In the genomic region with DNA sequence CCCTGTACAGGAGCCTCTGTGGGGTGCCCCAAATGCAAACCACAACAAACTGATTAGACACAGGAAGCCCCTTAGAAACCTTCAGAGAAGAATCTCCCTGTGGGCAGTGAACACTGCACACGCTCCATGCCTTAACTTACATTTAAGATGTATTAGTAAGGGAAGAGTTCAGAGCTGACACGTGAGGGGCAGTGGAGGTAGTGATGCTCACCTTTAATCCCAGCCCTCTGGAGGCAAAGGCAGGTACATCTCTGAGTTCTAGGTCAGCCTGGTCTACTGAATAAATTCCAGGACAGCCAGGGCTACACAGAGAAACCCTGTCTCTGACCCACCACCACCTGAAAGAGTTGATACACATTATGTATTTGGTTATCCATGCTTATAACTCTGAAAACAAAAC, we compare ENCODE assay signal across 32 mouse cellular contexts. TPM values are rescaled to one million over a fixed set of nuclear protein-coding genes. Genes with fewer than 3 reads are reported as not detected.
A peak's percentile ranks its signal among the peaks of the same experiment; 100 is the strongest.
DNase-seq lines count a peak whose midpoint lies in the region; ATAC-seq and TF ChIP-seq lines count a peak whose summit lies in the region.
"Had no signal": no experiment of that assay in that cellular context is flagged by ENCODE, and none has a peak within 500 bp of the region (broad histone marks: within the 10 kb centered on the region; RNA-seq: fewer than 3 reads in every experiment).

No protein-coding gene starts in this region.

- in situ Hi-C loops in ES-E14 (cut with MboI; ENCODE audit: low sequenced_read_pairs in 2 of 2, unreplicated experiment in 2 of 2) = no loop called here

- H3K9ac ChIP-seq in midbrain, embryonic 11.5 days (ENCODE audit: low read length) = no peak overlapping the region
- H3K9ac ChIP-seq in midbrain, embryonic 15.5 days = no peak overlapping the region
- H3K9ac ChIP-seq in ES-Bruce4 (ENCODE audit: low read depth, poor library complexity, severe bottlenecking) (no peak overlapping the region), ES-E14 (ENCODE audit: insufficient read depth, low read depth, low read length, poor library complexity, severe bottlenecking) (peak overlapping the region; percentile 11; the same call in 1 of the 2 replicates)
- H3K9ac ChIP-seq in liver, embryonic 12.5 days = no peak overlapping the region
- H3K9ac ChIP-seq: embryonic facial prominence, embryonic 13.5 days; embryonic facial prominence, embryonic 15.5 days; forebrain, embryonic 12.5 days; forebrain, postnatal 0 days had no signal

- no peak for TF ChIP-seq POLR2A in ES-Bruce4 (IDR thresholded peaks at IDR 0.05; ENCODE audit: insufficient read depth, low read length)

- H3K27me3 ChIP-seq in midbrain, embryonic 11.5 days (ENCODE audit: control insufficient read depth, insufficient read depth, low read length) = peaks cover 12% of the 10 kb centered on the region
- H3K27me3 ChIP-seq in midbrain, embryonic 15.5 days (replicated peaks) = peaks cover 16% of the 10 kb centered on the region; the same call in 1 of the 2 replicates
- H3K27me3 ChIP-seq in ES-Bruce4 (ENCODE audit: control insufficient read depth, insufficient read depth, low read length, poor library complexity, severe bottlenecking) = no peaks in the 10 kb centered on the region
- H3K27me3 ChIP-seq in liver, embryonic 12.5 days (replicated peaks) = peaks cover 33% of the 10 kb centered on the region
- H3K27me3 ChIP-seq: CH12.LX had no signal

- H3K4me3 ChIP-seq in midbrain, embryonic 11.5 days (ENCODE audit: low read depth, low read length) = no peak overlapping the region
- no peak overlapping the region for H3K4me3 ChIP-seq in midbrain, embryonic 15.5 days
- H3K4me3 ChIP-seq in ES-Bruce4 (ENCODE audit: low read depth, low read length) (no peak overlapping the region), ES-E14 (ENCODE audit: insufficient read depth in 1 of 2, low read depth in 1 of 2, low read length in 2 of 2, poor library complexity in 1 of 2, severe bottlenecking in 1 of 2) (no peak overlapping the region)
- no peak overlapping the region for H3K4me3 ChIP-seq in liver, embryonic 12.5 days
- H3K4me3 ChIP-seq: embryonic facial prominence, embryonic 13.5 days; embryonic facial prominence, embryonic 15.5 days; erythroblast, embryonic 14.5 days; forebrain, embryonic 10.5 days; forebrain, embryonic 12.5 days had no signal

- no peaks in the 10 kb centered on the region for H3K9me3 ChIP-seq in midbrain, embryonic 11.5 days (ENCODE audit: control insufficient read depth, low read length)
- no peaks in the 10 kb centered on the region for H3K9me3 ChIP-seq in midbrain, embryonic 15.5 days
- H3K9me3 ChIP-seq in ES-Bruce4 (replicated peaks; ENCODE audit: control insufficient read depth, insufficient read depth, low read length, poor library complexity, severe bottlenecking) (no peaks in the 10 kb centered on the region; the same call in 1 of the 2 replicates), ES-E14 (ENCODE audit: control insufficient read depth, insufficient read depth, low read depth, low read length) (no peaks in the 10 kb centered on the region)
- no peaks in the 10 kb centered on the region for H3K9me3 ChIP-seq in liver, embryonic 12.5 days (replicated peaks)
- H3K9me3 ChIP-seq: embryonic facial prominence, embryonic 13.5 days; embryonic facial prominence, embryonic 15.5 days; forebrain, embryonic 10.5 days; forebrain, embryonic 12.5 days had no signal

- no peak overlapping the region for H3K27ac ChIP-seq in midbrain, embryonic 11.5 days (ENCODE audit: low read depth, low read length)
- no peak overlapping the region for H3K27ac ChIP-seq in midbrain, embryonic 15.5 days
- H3K27ac ChIP-seq in ES-Bruce4 (ENCODE audit: insufficient read depth, low read length) (peak overlapping the region; percentile 99), ES-E14 (ENCODE audit: insufficient read depth, low read depth, low read length, poor library complexity, severe bottlenecking) (peak overlapping the region; percentile 71)
- no peak overlapping the region for H3K27ac ChIP-seq in liver, embryonic 12.5 days
- H3K27ac ChIP-seq: embryonic facial prominence, embryonic 13.5 days; embryonic facial prominence, embryonic 15.5 days; forebrain, embryonic 10.5 days; forebrain, embryonic 12.5 days had no signal

- no peak for TF ChIP-seq CTCF in ES-Bruce4 (IDR thresholded peaks at IDR 0.05; ENCODE audit: low read depth, low read length)

- DNase-seq in midbrain, embryonic 11.5 days (ENCODE audit: low spot score, missing footprints) = peak; percentile 41
- DNase-seq in ES-E14 (ENCODE audit: low read depth, low spot score) (no peak), ZHBTc4 (ENCODE audit: low read depth, low spot score) (peak; percentile 61)
- no peak for DNase-seq in left cerebral cortex, postnatal 10 days (ENCODE audit: extremely low spot score in 1 of 2, low spot score in 2 of 2)
- no peak for DNase-seq in adrenal gland, postnatal 25 days
- DNase-seq: adrenal gland, adult 8-10 months; adrenal gland, postnatal 14 days; cerebellum, adult 11 months; cerebellum, adult 18-20 months; cerebellum, adult 8-10 months; cerebellum, adult 9-11 months; cerebellum, postnatal 14 days; cerebellum, postnatal 36 days; embryo, embryonic 11 days; forebrain, postnatal 0 days had no signal

- WGBS in midbrain, embryonic 11.5 days = 44% methylated on average over 2 of the region's 2 CpGs
- WGBS in midbrain, embryonic 15.5 days = 41% methylated on average over 2 of the region's 2 CpGs
- 46% methylated on average over 2 of the region's 2 CpGs for WGBS in liver, embryonic 12.5 days (ENCODE audit: insufficient replicate concordance)

- H3K4me2 ChIP-seq in midbrain, embryonic 11.5 days = no peak overlapping the region
- H3K4me2 ChIP-seq in midbrain, embryonic 15.5 days = no peak overlapping the region
- no peak overlapping the region for H3K4me2 ChIP-seq in liver, embryonic 12.5 days
- H3K4me2 ChIP-seq: embryonic facial prominence, embryonic 13.5 days; embryonic facial prominence, embryonic 15.5 days; forebrain, embryonic 12.5 days had no signal

- no peaks in the 10 kb centered on the region for H3K4me1 ChIP-seq in midbrain, embryonic 11.5 days (ENCODE audit: control insufficient read depth, insufficient read depth, low read length)
- H3K4me1 ChIP-seq in midbrain, embryonic 15.5 days = no peaks in the 10 kb centered on the region
- peaks cover 6% of the 10 kb centered on the region for H3K4me1 ChIP-seq in ES-Bruce4 (ENCODE audit: control insufficient read depth, insufficient read depth, low read length)
- peaks cover 15 to 19% of the 10 kb centered on the region in 2 experiments for H3K4me1 ChIP-seq in ES-E14 (ENCODE audit: control insufficient read depth in 2 of 2, insufficient read depth in 2 of 2, low read length in 2 of 2, poor library complexity in 1 of 2)
- H3K4me1 ChIP-seq in liver, embryonic 12.5 days = no peaks in the 10 kb centered on the region
- H3K4me1 ChIP-seq: embryonic facial prominence, embryonic 15.5 days; forebrain, embryonic 12.5 days had no signal

- intact Hi-C loops in left cerebral cortex, postnatal 10 days (cut with DNase I) = no loop called here

- TF ChIP-seq EP300 in ES-Bruce4 (IDR thresholded peaks at IDR 0.05; ENCODE audit: insufficient read depth, low read depth, low read length) = 0 out of 2 replicates have a peak, but pooled peaks have one; percentile 24

- H3K36me3 ChIP-seq in midbrain, embryonic 11.5 days (ENCODE audit: control insufficient read depth, insufficient read depth, low read length) = no peaks in the 10 kb centered on the region
- no peaks in the 10 kb centered on the region for H3K36me3 ChIP-seq in midbrain, embryonic 15.5 days (replicated peaks)
- H3K36me3 ChIP-seq in ES-Bruce4 (ENCODE audit: control insufficient read depth, insufficient read depth, low read length, poor library complexity, severe bottlenecking) = no peaks in the 10 kb centered on the region
- no peaks in the 10 kb centered on the region; the same call in 1 of the 2 replicates for H3K36me3 ChIP-seq in ES-E14 (ENCODE audit: control insufficient read depth, insufficient read depth, low read length, poor library complexity, severe bottlenecking)
- H3K36me3 ChIP-seq in liver, embryonic 12.5 days = no peaks in the 10 kb centered on the region
- H3K36me3 ChIP-seq: embryonic facial prominence, embryonic 13.5 days; embryonic facial prominence, embryonic 15.5 days; forebrain, embryonic 10.5 days; forebrain, embryonic 12.5 days; G1E had no signal

- ATAC-seq in midbrain, embryonic 11.5 days (ENCODE audit: low FRiP score) = no peak
- ATAC-seq in midbrain, embryonic 15.5 days (replicated peaks) = no peak
- ATAC-seq in liver, embryonic 12.5 days = no peak
- ATAC-seq: activated CD4-positive, CD25-positive, alpha-beta regulatory T cell, adult 4 months; forebrain, embryonic 14.5 days; forebrain, postnatal 0 days; Patski had no signal

TF ChIP-seq in ES-E14, 5 proteins besides CTCF, POLR2A, EP300 and RAD21:
- TF ChIP-seq HCFC1 (IDR thresholded peaks at IDR 0.05; ENCODE audit: borderline replicate concordance, insufficient read depth, low read length) (no peak), ZC3H11A (IDR thresholded peaks at IDR 0.05; ENCODE audit: borderline replicate concordance, low read depth, low read length) (no peak), ZNF384 (IDR thresholded peaks at IDR 0.05; ENCODE audit: low read depth, low read length) (no peak), MAFK (IDR thresholded peaks at IDR 0.05; ENCODE audit: insufficient read depth, low read depth, low read length) (no peak), CHD2 (IDR thresholded peaks at IDR 0.05; ENCODE audit: low read depth, low read length) (no peak)
TF ChIP-seq in ES-E14: peak in this region for 0.

RNA-seq across cellular contexts. Expression of a gene that starts 15.9 kb away (rescaled TPM):
- polyA plus RNA-seq in midbrain, embryonic 11.5 days (2014; fragmentation: Nextera tagmentation; extraction: Ambion mirVana) = not detected in 2 replicates
- not detected in 2 replicates for polyA plus RNA-seq in midbrain, embryonic 15.5 days (2015; fragmentation: Nextera tagmentation; extraction: Ambion mirVana)
- 11.7 and 15.1 TPM in 2 replicates for polyA plus RNA-seq in ES-Bruce4 (2011; ENCODE audit: insufficient read depth, insufficient read length, low read depth, missing spikeins)
- 7.9 and 12.3 TPM in 2 replicates for total RNA-seq in ES-E14 (2012; rRNA removed)
- total RNA-seq in left cerebral cortex, postnatal 10 days (2021) = not detected
- 0.06 TPM in 1 of 2 replicates, not detected in the other for polyA plus RNA-seq in liver, embryonic 12.5 days (2016; fragmentation: Nextera tagmentation; extraction: Ambion mirVana)
- total RNA-seq in adrenal gland, postnatal 25 days (2021) = not detected in 2 replicates
- total RNA-seq: adrenal gland, adult 18-20 months; adrenal gland, adult 8-10 months; adrenal gland, postnatal 14 days; adrenal gland, postnatal 4 days; common myeloid progenitor, adult 5-6 weeks; forebrain, postnatal 0 days; G1E had no signal
- polyA plus RNA-seq: activated CD4-positive, CD25-positive, alpha-beta regulatory T cell, adult 4 months; C2C12; erythroblast, embryonic 14.5 days; forebrain, postnatal 0 days; G1E; Patski had no signal

Comparison
In these comparisons a context has a peak if more than half of its experiments do, and no peak if none do; other contexts are left out.
1. DNase-seq: peak in midbrain, embryonic 11.5 days (single experiment) and ZHBTc4 (single experiment); none in ES-E14 (single experiment), left cerebral cortex, postnatal 10 days (0 of 2) and adrenal gland, postnatal 25 days (single experiment).
2. H3K27ac ChIP-seq: peak in ES-Bruce4 (single experiment) and ES-E14 (single experiment); none in midbrain, embryonic 11.5 days (single experiment), midbrain, embryonic 15.5 days (single experiment) and liver, embryonic 12.5 days (single experiment).
3. RNA of a gene that starts 15.9 kb away (polyA plus RNA-seq): 11.7 to 15.1 TPM in ES-Bruce4; 0.06 TPM in liver, embryonic 12.5 days, not detected in midbrain, embryonic 11.5 days and not detected in midbrain, embryonic 15.5 days; every median in the first group is over 10 times any median in the second.